Mouse (Mus musculus): ENCODE measurements around the gene Atp1b2.

Gene Atp1b2

DNA sequence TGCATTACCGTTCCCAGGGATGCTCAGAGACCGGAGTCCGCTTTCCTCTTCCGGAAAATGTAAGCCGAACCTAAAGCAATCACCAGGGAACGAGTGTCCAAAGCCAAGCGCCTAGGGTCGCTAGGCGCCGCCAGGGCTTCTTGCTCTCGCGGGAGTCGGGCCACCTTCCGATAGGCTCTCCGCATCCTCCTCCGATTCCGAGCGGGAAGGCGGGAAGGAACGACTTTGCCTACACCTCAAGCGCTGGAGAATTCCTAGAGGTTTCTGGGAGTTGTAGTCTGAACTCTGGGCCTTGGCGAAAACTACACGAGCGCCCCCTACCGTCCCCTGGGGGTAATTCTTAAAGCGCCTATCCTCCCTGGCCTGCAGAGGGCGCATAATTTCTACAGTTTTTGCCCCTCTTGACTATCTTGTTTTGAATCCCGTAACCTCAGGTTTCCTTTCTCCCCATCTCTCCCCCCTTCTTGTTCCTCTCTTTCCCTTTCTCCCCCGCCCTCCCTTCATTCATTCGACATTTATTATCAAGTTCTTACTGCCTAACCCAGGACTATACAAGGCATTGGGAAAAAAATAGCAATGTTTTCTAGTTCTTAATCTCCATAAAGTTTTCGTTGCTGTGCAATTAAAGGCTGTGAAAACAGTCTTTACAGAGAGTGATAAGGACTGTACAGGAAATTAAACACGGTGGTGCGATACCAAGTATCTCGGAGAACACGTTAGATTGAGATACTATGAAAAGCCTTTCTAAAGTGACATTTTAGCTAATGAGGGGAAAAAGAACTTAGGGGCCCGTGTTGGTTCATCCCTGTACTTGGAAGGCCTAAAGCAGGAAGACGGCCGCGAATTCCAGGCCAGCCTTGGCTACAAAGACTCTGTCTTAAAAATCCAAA lies 26.4 kb downstream of the Atp1b2 start:
- peak; percentile 96 to 99 for DNase-seq

DNA sequence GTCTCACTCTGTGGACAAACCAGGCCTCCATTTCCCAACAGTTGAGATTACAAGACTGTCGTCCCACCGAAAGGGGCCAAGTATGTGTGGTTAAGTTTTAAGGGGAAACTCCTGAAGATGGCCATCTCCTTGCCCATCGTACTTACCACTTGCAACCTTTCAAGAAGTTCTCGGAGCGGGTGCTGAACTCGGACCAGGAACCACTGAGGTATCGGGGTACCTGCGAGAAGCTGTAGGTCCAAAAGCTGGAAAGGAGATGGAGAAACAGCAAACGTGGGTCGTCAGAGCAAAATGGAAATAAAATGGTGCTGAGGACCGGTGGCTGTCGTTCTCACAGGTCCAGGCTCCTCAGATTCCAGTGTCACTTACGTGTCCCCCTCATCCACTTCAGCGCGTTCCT lies 27.4 kb downstream of the Atp1b2 start:
- DNase-seq, result no peak

GRCm38 (mm10) chr11:69576307-69576706 lies 29.4 kb downstream of the Atp1b2 start:
- no peak for DNase-seq

DNA sequence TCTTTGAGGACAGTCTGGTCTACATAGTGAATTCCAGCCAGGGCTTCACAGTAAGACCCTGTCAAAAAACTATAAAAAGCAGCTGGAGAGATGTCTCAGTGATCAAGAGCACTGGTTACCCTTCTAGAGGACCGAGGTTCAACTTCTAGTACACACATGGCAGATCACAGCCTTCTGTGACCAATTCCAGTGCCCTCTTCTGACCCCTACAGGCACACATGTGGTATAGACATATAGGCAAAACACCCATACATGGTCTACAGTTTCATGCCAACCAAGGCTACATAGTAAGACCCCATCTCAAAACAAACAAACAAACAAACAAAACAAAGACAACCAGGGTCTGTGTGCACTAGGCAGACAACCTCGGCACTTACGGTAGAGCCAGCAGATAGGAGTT lies 30.5 kb downstream of the Atp1b2 start:
- DNase-seq, result no peak

GRCm38 (mm10) chr11:69565131-69565530 lies 40.6 kb downstream of the Atp1b2 start:
- DNase-seq, result no peak

- DNase-seq, result no peak
Measured at GRCm38 (mm10) chr11:69564391-69564790, 41.4 kb downstream of the Atp1b2 start.

- no peak for DNase-seq
Measured at GRCm38 (mm10) chr11:69563373-69563772, 42.4 kb downstream of the Atp1b2 start.

- no peak for DNase-seq
Measured at GRCm38 (mm10) chr11:69560896-69561854, 44.6 kb downstream of the Atp1b2 start.

DNA sequence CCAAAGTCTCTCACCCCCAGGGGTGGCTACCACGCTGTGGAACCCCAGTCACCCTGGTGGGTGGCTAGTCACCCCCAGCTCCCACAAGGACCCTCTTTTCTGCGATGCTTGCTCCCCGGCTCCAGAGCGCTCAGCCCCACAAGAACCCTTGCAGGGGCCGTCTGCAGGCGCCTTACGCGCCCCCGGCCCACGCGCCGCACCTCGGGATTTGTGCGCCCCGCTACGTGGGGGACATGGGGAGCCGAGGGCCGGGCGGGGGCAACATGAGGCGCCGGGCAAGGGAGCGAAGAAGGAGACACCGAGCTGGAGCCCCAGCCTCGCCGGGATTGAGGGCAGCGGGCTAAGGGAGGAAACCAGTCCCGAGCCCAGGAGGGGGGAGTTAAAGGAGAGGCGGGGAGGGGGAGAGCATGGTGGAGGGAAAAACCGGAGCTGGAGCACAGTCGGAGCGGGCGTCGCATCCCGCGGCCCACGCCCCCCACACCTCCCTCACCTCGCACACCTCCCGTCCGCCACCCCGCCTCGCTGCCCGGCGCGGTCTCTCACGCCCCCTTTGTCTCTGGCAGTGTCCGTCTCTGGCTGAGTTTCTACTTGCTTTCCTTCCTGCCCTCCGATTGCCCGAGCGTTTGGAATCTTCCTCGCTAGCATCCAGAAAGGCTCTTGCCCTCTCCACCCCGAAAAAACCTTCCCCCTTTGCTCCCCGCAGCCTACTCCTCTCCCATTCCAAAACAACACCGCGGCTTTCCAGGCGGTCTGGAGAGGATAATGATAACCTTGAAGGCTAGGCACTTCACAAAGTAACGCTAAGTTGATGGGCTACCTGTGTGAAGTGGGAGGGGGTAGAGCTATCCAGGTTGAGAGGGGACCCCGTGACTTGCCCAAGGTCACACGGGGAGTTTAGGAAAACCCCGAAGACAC lies 45.6 kb downstream of the Atp1b2 start, which contains the start of gene Efnb3:
Gene Efnb3 (minus strand): TSS at position 355 of the 915 bp plus-strand sequence.
- DNase-seq, result no peak

DNA sequence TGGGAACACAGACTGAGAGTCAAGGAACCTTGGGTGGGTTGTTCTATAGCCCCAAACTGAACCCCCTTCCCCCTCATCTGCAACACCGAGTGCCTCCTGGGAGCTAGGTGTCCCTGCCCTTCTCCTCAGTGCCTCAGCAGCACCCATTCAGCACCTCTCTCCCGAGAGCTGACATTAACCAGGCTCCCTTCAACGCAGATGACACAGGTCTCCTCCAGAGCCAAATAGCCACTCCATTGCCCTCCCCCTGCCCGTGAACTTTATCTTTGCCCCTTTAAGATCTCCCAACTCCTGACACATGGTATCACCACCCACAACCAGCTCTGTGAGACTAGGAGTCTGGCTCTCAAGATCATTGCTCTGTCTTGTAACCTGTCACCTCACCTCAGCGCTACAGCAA lies 46.6 kb downstream of the Atp1b2 start:
- DNase-seq, result no peak

- DNase-seq, result no peak
Measured at GRCm38 (mm10) chr11:69558756-69559155, 47.0 kb downstream of the Atp1b2 start.

DNA sequence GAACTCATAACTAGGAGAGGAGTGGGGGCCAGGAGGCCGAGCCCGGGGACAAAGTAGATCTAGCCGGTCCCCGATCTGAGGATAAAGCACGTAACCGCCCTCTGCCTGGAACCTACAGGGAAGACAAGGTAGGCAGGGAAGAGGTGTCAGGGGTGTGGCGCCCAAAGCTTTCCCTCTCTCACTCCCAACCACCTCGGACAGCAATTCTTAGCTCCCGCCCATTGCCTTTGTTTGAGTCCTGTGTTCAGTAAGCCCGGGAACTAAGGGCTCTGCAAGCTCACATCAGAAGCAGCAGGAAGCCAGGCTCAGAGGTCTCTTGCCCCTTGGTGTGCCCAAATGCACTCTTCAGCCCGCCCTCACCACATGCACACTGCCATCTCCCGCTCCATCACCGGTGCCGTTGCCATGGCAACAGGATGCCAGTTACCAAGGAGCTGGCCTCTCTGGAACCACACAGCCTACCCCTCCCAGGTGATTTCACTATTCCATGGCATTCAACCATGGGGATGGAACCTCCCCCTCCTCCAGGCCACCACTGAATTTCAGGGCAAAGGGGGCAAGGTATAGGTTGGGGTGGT lies 48.3 kb downstream of the Atp1b2 start:
- DNase-seq, result peak in 1 of 2 experiments; percentile 28

DNA sequence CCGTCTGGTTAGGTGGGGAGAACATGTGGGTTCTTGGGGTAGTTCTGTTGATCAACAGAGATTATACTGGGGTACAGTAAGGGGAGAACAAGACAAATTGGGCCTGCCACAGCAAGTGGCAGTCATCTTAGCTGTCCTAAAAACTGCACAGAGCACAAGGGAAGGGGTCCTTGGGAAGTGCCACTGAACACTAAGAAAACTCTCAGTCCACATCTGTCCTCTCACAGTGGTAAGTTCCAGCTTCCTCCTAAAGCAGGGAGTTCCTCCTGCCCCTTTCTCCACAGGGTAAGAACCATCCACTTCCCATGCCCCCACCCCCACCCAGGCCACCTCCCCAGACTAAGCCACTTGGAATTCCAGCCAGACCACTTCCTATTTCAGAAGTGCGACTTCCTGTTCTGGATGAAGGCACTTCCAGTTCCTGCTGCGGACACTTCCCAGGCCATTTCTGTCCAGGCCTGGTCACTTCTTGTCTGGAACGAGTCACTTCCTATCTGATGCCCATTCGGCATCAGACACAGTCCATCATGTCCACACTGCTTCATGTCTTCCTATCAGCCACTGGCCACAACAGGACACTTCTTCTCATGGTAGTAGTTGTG lies 51.1 kb downstream of the Atp1b2 start:
- no peak for DNase-seq

DNA sequence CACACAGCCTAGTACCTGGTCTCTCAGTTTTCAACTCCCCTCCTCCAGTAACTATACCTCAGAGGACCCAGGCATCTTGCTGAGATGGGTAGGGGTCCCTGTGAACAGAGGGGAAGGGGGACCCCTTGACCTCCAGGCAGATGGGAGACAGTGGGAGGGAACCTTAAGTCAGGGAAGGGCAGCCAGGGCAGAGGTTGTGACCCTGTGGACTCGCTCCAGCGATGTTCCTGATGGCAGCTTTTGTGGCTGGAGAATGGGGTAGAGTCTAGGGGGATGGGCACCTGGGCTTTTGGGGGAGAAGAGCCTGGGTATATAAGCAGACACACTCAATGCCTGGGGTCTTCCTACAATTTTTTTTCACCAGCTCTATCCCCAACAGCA lies 52.4 kb downstream of the Atp1b2 start:
- DNase-seq, result no peak

DNA sequence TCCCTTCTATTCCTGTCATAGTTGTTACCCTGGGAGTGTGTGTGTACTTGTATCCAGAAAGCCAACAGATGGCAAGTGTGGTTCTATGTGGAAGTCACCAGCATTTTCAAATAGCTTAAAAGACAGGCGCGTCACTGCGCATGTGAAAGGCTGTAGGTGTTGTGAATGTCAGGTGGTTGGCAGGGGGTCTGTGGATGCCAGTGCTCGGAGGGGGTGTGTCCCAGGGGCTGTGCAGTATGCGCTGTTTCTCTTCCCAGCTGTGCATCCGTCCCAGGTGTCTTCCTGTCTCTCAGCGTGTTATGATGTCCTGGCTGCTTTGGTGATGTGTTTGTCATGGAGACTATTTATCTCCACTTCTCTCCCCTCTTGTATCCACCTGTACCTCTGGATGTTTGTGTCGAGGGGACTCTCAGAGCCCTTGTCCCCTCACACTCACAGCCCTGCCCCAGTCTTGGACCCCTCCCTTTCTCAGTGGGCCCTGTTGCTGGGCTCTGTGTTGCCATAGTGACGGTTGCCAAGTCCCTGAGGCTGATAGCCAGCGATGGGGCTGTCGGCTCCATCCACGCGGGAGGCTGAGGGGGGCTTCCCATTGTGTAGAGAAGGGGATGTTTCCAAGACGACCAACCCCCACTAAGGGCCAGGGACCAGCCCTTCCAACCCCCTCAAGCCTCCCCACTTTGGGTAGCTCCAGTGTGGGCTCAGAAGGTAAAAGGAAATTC lies 53.0 kb downstream of the Atp1b2 start:
- DNase-seq, result no peak

DNA sequence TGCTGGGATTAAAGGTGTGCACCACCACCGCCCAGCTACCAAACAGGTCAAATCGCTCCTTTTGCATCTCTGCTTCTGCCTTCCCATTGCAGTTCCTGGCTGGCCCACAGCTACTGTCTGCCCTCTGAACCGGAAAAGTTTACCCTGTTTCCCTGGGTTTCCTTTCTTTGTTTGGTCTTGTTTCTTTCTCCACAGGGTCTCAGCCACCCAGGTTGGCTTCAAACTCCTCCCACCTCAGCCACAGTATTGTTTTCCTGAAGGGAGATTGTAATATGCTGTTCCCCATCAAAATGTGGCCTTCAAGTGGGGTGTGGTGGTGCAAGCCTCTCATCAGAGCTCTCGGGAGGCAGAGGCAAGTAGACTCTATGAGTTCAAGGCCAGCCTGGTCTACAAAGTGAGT lies 54.4 kb downstream of the Atp1b2 start:
- no peak for DNase-seq

Measured in cerebellum, postnatal 36 days (tissue).